Mouse (Mus musculus) CH12.LX (cell line): ENCODE data around the gene Krt35. TPM values are rescaled to one million over a fixed set of nuclear protein-coding genes. Genes with fewer than 3 reads are reported as not detected.

Source experiments
- DNase-seq: peaks from one replicate; pipeline ENCODE4 v3.0.0-alpha.2; 2013; ENCODE audit errors: extremely low read depth
- H3K27ac ChIP-seq: 2 replicates; pipeline ENCODE4 v1.5.1; 2012; ENCODE audit warnings: low read depth, mild to moderate bottlenecking, control low read depth, moderate library complexity; ENCODE audit not compliant: insufficient read depth
- H3K27me3 ChIP-seq: replicated peaks from 2 replicates; pipeline ENCODE3; 2012; ENCODE audit warnings: inconsistent platforms
- H3K36me3 ChIP-seq, 2 experiments: replicated peaks in 1 of 2; 2 replicates each; pipeline versions ENCODE3 to v1.6.1; 2012; ENCODE audit warnings: inconsistent platforms in 1 of 2, low read length in 1 of 2, mild to moderate bottlenecking in 1 of 2, mixed read lengths in 1 of 2, moderate library complexity in 1 of 2; ENCODE audit not compliant: control insufficient read depth in 1 of 2, insufficient read depth in 1 of 2
- H3K4me1 ChIP-seq, 2 experiments: 2 replicates each; pipeline ENCODE4 v1.6.1; 2012; ENCODE audit warnings: inconsistent platforms in 1 of 2, moderate library complexity in 1 of 2; ENCODE audit not compliant: insufficient read depth in 2 of 2, control insufficient read depth in 1 of 2
- H3K4me2 ChIP-seq: 2 replicates; pipeline ENCODE4 v1.6.1; 2012; ENCODE audit warnings: low read depth, mild to moderate bottlenecking, control low read depth; ENCODE audit not compliant: poor library complexity, insufficient read depth, severe bottlenecking
- H3K4me3 ChIP-seq, 3 experiments: fragments of 150-350 bp in 1 of 3; sonication (generic) in 1 of 3; replicated peaks in 1 of 3; 2 replicates each; pipeline versions ENCODE3 to v1.5.1; 2011 to 2012; ENCODE audit warnings: low read depth in 2 of 3, low read length in 2 of 3, mild to moderate bottlenecking in 2 of 3, moderate library complexity in 2 of 3, control low read depth in 1 of 3, improper control_type of control experiment in 1 of 3, inconsistent platforms in 1 of 3, mixed read lengths in 1 of 3; ENCODE audit not compliant: poor library complexity in 1 of 3
- H3K79me2 ChIP-seq: replicated peaks from 2 replicates; pipeline ENCODE4 v1.6.1; 2012; ENCODE audit warnings: mild to moderate bottlenecking, moderate library complexity; ENCODE audit not compliant: control insufficient read depth, poor library complexity, insufficient read depth, severe bottlenecking; ENCODE audit errors: extremely low read depth
- H3K9ac ChIP-seq: 2 replicates; pipeline ENCODE4 v1.6.1; 2012; ENCODE audit warnings: low read depth, mild to moderate bottlenecking, control low read depth, moderate library complexity; ENCODE audit not compliant: insufficient read depth
- H3K9me3 ChIP-seq: replicated peaks from 2 replicates; pipeline ENCODE3; 2012; ENCODE audit warnings: low read length, inconsistent platforms, mixed read lengths
- CTCF ChIP-seq, 2 experiments: IDR thresholded peaks in 1 of 2; conservative IDR thresholded peaks in 1 of 2; 2 replicates each; pipeline ENCODE4 v1.5.1; 2011 to 2012; ENCODE audit warnings: low read depth in 2 of 2, low read length in 2 of 2, improper control_type of control experiment in 1 of 2, inconsistent platforms in 1 of 2, mild to moderate bottlenecking in 1 of 2, moderate library complexity in 1 of 2
- E2F4 ChIP-seq: IDR thresholded peaks from 2 replicates; pipeline ENCODE4 v1.6.1; 2011; ENCODE audit warnings: low read depth, low read length, improper control_type of control experiment; ENCODE audit not compliant: insufficient replicate concordance
- ELF1 ChIP-seq: IDR thresholded peaks from 2 replicates; pipeline ENCODE4 v1.6.1; 2014; ENCODE audit warnings: low read depth, mild to moderate bottlenecking, inconsistent platforms, low read length, improper control_type of control experiment
- HCFC1 ChIP-seq: IDR thresholded peaks from 2 replicates; pipeline ENCODE4 v1.6.1; 2012; ENCODE audit warnings: low read depth, mild to moderate bottlenecking, inconsistent platforms, low read length, improper control_type of control experiment
- JUN ChIP-seq: IDR thresholded peaks from 2 replicates; pipeline ENCODE4 v1.6.1; 2011; ENCODE audit warnings: low read depth, mild to moderate bottlenecking, low read length, improper control_type of control experiment, moderate library complexity; ENCODE audit not compliant: insufficient read depth
- KAT2A ChIP-seq: IDR thresholded peaks from 2 replicates; pipeline ENCODE4 v1.6.1; 2012; ENCODE audit warnings: low read length, improper control_type of control experiment, inconsistent platforms; ENCODE audit not compliant: insufficient replicate concordance
- MAZ ChIP-seq: IDR thresholded peaks from 2 replicates; pipeline ENCODE4 v1.6.1; 2012; ENCODE audit warnings: low read depth, mild to moderate bottlenecking, inconsistent platforms, low read length, improper control_type of control experiment, moderate library complexity
- MEF2A ChIP-seq: IDR thresholded peaks from 2 replicates; pipeline ENCODE4 v1.6.1; 2014; ENCODE audit warnings: low read depth, mild to moderate bottlenecking, inconsistent platforms, low read length, improper control_type of control experiment, borderline replicate concordance
- MYC ChIP-seq: IDR thresholded peaks from 2 replicates; pipeline ENCODE4 v1.6.1; 2011; ENCODE audit warnings: low read depth, mild to moderate bottlenecking, improper control_type of control experiment, low read length
- NRF1 ChIP-seq: IDR thresholded peaks from 2 replicates; pipeline ENCODE4 v1.6.1; 2014; ENCODE audit warnings: low read depth, mild to moderate bottlenecking, inconsistent platforms, low read length, improper control_type of control experiment, moderate library complexity
- POLR2A ChIP-seq: IDR thresholded peaks from 2 replicates; pipeline ENCODE4 v1.6.1; 2011; ENCODE audit warnings: low read depth, mild to moderate bottlenecking, improper control_type of control experiment, low read length
- RAD21 ChIP-seq: IDR thresholded peaks from 2 replicates; pipeline ENCODE4 v1.6.1; 2011; ENCODE audit warnings: low read depth, mild to moderate bottlenecking, low read length, improper control_type of control experiment, moderate library complexity
- RCOR1 ChIP-seq: conservative IDR thresholded peaks from 2 replicates; pipeline ENCODE4 v1.6.1; 2012; ENCODE audit warnings: low read depth, mild to moderate bottlenecking, inconsistent platforms, low read length, improper control_type of control experiment
- SIN3A ChIP-seq: IDR thresholded peaks from 2 replicates; pipeline ENCODE4 v1.6.1; 2012; ENCODE audit warnings: low read length, improper control_type of control experiment, inconsistent platforms
- SMC3 ChIP-seq: IDR thresholded peaks from 2 replicates; pipeline ENCODE4 v1.6.1; 2011; ENCODE audit warnings: low read depth, low read length, improper control_type of control experiment
- TBP ChIP-seq: conservative IDR thresholded peaks from 2 replicates; pipeline ENCODE4 v1.6.1; 2011; ENCODE audit warnings: low read depth, low read length, improper control_type of control experiment
- TCF12 ChIP-seq: IDR thresholded peaks from 2 replicates; pipeline ENCODE4 v1.6.1; 2014; ENCODE audit warnings: low read depth, mild to moderate bottlenecking, inconsistent platforms, low read length, improper control_type of control experiment
- USF2 ChIP-seq: conservative IDR thresholded peaks from 2 replicates; pipeline ENCODE4 v1.6.1; 2011; ENCODE audit warnings: low read depth, low read length, improper control_type of control experiment
- ZNF384 ChIP-seq: IDR thresholded peaks from 2 replicates; pipeline ENCODE4 v1.6.1; 2012; ENCODE audit warnings: low read depth, low read length, improper control_type of control experiment, inconsistent platforms
- dilution Hi-C: fragments of 300-500 bp; cut with MboI; formaldehyde crosslinking; loops from 2 replicates; pipeline ENCODE4 v1.14.3; 2020; ENCODE audit warnings: low sequenced_read_pairs; ENCODE audit not compliant: extremely low pct_unique_long_range_greater_than_20kb, extremely low pct_ligation_motif_present
- in situ Hi-C: fragments of 300-500 bp; cut with MboI; formaldehyde crosslinking; loops from 3 replicates; pipeline ENCODE4 v1.14.3; 2019; ENCODE audit warnings: low sequenced_read_pairs, low pct_ligation_motif_present, low pct_unique_long_range_greater_than_20kb, mixed read lengths
- polyA plus RNA-seq: library from polyadenylated mRNA; unstranded; fragments of >175 nt; gene quantifications from 2 replicates; pipeline ENCODE4 v1.2.1, GENCODE M21; 2012; ENCODE audit warnings: low read depth; ENCODE audit not compliant: insufficient read length
- total RNA-seq, 2 experiments: library from RNA; depleted of rRNA; stranded (reverse); fragments of 300-350 nt in 1 of 2; fragments of >200 nt in 1 of 2; gene quantifications; 2 replicates each; pipeline ENCODE4 v1.2.3; 2012 to 2014

Krt35 gene
- total and polyA plus RNA-seq, 3 experiments, result not detected

- no peaks in the 10 kb centered on the region for H3K4me1 ChIP-seq
- no peak overlapping the region for H3K4me3 ChIP-seq
- H3K9ac ChIP-seq, result no peak overlapping the region
- no peaks in the 10 kb centered on the region for H3K36me3 ChIP-seq
- TF ChIP-seq NRF1, result no peak
- TF ChIP-seq JUN, result no peak
- peak; percentile 7 to 32; a peak in 2 of 4 replicates for TF ChIP-seq CTCF (conservative IDR thresholded peaks at IDR 0.05 in 1 of 2, IDR thresholded peaks at IDR 0.05 in 1 of 2; ENCODE audit: low read depth in 2 of 2, low read length in 2 of 2)
- peak; percentile 16 for TF ChIP-seq RAD21
- no peak for TF ChIP-seq MYC
- TF ChIP-seq SMC3, result peak; percentile 3; the same call in 1 of the 2 replicates
- H3K79me2 ChIP-seq, result no peaks in the 10 kb centered on the region
- dilution Hi-C loops (no loop called here), in situ Hi-C loops (no loop called here)
- H3K27ac ChIP-seq, result no peak overlapping the region
- H3K9me3 ChIP-seq, result no peaks in the 10 kb centered on the region
- peaks cover 86% of the 10 kb centered on the region for H3K27me3 ChIP-seq
- DNase-seq, result no peak
- no peak overlapping the region for H3K4me2 ChIP-seq
Measured at GRCm38 (mm10) chr11:100058875-100059274, 37.2 kb downstream of the Krt35 start.

- in situ Hi-C loops, result no loop called here
- dilution Hi-C loops, result no loop called here
- Histone ChIP-seq H3K36me3 (no peaks in the 10 kb centered on the region), H3K9me3 (no peaks in the 10 kb centered on the region), H3K4me3 (no peak overlapping the region), H3K9ac (no peak overlapping the region), H3K4me1 (no peaks in the 10 kb centered on the region), H3K4me2 (no peak overlapping the region), H3K27me3 (peaks cover 87% of the 10 kb centered on the region), H3K79me2 (no peaks in the 10 kb centered on the region), H3K27ac (no peak overlapping the region)
- TF ChIP-seq POLR2A (no peak), MEF2A (no peak), RCOR1 (no peak), USF2 (no peak), ELF1 (no peak), TBP (no peak), ZNF384 (no peak), SIN3A (no peak), MYC (no peak), TCF12 (no peak), CTCF (conservative IDR thresholded peaks at IDR 0.05 in 1 of 2, IDR thresholded peaks at IDR 0.05 in 1 of 2; ENCODE audit: low read depth in 2 of 2, low read length in 2 of 2) (no peak), HCFC1 (no peak), KAT2A (no peak), MAZ (no peak), E2F4 (no peak), NRF1 (no peak)
- DNase-seq, result peak; percentile 17
Measured at GRCm38 (mm10) chr11:100055686-100056655, 40.1 kb downstream of the Krt35 start.
